Mouse (Mus musculus) heart, adult 2 months (tissue): ENCODE measurements around the gene Lmln.
"Not testable (repeated sequence)": the region's sequence is repeated elsewhere in the genome, so short reads cannot be mapped to it uniquely, and the experiment has no call there.

Experiments used
- CTCF ChIP-seq: fragments of 200-600 bp; IDR thresholded peaks from 2 replicates; pipeline ENCODE4 v1.8.1; 2022; ENCODE audit warnings: antibody characterized with exemption, mild to moderate bottlenecking, moderate library complexity
- POLR2A ChIP-seq: fragments of 200-500 bp; IDR thresholded peaks from 2 replicates; pipeline ENCODE4 v1.6.1; 2011; ENCODE audit warnings: mild to moderate bottlenecking, low read depth, low read length, control low read depth; ENCODE audit not compliant: insufficient read depth

DNA sequence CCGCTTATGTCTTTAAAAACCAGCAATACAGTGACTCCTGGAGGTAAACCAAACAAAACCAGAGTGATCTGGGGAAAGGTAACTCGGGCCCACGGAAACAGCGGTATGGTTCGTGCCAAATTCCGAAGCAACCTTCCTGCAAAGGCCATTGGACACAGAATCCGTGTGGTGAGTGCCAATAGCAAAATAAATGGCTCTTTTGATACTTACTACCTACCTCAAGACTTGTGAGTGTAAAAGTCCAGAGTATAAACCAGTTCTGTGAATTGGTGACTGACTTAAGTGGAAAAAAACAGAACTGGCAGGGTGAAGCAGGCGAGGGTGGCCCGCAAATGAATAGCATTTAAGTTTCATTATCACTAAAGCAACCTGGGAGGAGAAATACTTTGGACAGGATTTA is 3.7 kb upstream of the Lmln start:
- TF ChIP-seq CTCF, POLR2A: not testable (repeated sequence)
